Mouse (Mus musculus) heart, postnatal 36 days (tissue): ENCODE measurements at regions not wholly inside any gene's neighbourhood (a gene's known extent, or its start where the extent isn't known, plus 50 kb on each side); places are given as distances from the start of the nearest gene placed in this dataset.

Source experiments
- DNase-seq, 2 experiments: peaks; one replicate each; pipeline ENCODE4 v3.0.0; 2021 to 2022
- intact Hi-C: fragments of 180-260 bp; cut with DNase I; formaldehyde crosslinking; loops from one replicate; pipeline ENCODE4 v1.15.1; 2025

DNA sequence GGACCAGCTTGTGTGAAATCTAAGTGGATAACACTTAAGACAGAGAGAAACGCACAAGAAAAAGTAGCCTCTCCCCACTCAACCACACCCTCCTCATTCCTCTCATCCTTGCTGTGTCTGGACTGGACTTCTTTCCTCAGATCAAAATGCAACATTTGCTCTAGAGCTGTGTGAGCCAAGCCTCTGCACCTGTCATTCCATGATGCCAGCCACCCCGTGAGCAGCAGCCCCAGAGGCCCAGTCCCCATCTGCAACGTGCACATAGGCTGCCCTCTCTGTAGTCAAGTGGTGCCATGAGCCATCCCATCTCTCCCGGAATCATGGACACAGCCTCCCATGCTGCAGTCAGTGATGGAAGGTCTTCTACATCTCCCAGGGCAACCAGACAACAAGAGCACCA is 55.1 kb upstream of the Gpc1 start:
- DNase-seq, result no peak
- intact Hi-C loops, result no loop called here

DNA sequence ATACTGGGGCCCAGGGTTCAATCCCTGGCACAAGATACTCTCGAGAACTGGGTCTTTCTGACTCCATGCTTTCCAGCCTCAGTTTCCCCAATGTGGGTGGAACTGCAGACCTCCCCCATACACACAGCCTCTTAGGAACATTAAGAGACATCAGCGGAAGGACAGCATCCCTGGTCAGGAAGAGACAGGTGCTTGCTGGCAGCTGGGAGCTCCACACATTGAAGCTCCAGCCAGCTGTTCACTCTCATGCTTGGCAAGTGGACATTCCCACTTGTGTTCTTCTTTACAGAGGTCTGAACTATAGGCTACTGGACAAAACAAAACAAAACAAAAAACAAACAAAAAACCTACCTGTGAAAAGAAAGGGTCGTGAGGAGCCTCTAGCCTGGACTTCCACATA is 55.5 kb upstream of the Gpc1 start:
- intact Hi-C loops, result loop anchor here (2.0 kb wide), 1 partner anchor 77 kb away; no protein-coding TSS in a partner anchor
- no peak for DNase-seq

DNA sequence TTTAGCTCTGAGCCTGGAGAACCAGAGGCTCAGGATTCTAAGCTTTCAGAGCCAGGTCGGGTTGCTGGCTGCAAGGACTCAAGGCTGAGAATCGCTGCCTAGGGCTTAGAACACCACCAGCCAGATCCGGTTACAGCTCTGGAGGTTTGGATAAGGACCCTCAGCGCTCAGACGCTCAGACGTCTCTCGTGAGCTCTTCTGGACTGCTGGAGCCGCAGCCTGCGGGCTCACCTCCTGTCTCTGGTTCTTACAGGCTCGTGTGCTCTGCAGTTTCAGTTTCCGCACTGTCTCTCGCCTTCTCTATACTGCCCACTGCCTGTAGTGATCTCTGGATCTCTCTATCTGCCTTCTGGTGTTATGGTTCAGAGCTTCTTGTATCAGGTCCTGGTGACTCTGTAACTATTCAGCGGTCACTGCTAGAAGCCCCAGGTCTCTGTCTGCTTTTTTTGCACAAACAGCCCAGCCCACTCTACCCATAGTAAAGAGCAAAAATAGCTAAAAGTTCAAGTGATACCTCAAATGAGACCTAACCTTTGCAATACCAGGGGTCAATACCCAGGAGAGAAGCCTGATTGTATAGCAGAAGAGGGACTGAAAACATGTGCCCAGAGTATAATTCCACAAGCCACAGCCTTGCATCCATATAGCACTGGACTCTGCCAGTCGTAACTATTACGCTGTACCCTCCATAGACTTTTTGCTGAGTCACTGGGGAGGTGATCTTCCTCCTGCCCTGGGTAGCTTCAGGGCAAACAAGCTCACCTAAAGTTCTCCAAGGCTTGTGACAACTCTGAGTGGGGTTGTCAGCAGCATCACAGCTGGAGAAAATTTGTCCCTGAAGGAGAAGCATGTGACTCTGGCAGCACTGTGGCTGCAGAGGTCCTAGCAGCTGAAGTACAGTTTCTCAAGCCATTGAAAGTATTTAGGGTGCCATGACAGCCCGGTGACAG is 56.4 kb upstream of the Gpc1 start:
- DNase-seq, result no peak
- intact Hi-C loops, result loop anchor here (1.0 to 2.0 kb wide), 2 partner anchors 58 to 76 kb away; no protein-coding TSS in a partner anchor

DNA sequence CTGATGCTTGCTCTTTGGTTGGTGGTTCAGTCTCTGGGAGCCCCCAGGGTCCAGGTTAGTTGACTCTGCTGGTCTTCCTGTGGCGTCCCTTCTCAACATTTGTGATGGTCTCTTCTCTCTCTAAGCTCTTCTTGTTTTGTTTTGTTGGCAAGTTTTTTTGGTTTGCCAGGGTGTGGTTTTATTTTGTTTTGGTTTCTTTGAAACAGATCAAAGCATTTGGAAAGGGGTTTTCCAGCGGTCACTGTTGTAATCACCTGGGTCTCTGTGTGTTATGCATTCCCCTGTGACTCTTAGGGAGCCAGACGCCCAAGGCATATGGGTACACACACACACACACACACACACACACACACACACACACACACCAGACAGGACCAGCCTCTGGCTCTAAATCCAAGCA is 57.4 kb upstream of the Gpc1 start:
- intact Hi-C loops, result loop anchor here (1.0 to 2.0 kb wide), 2 partner anchors 59 to 75 kb away; no protein-coding TSS in a partner anchor
- DNase-seq, result no peak

DNA sequence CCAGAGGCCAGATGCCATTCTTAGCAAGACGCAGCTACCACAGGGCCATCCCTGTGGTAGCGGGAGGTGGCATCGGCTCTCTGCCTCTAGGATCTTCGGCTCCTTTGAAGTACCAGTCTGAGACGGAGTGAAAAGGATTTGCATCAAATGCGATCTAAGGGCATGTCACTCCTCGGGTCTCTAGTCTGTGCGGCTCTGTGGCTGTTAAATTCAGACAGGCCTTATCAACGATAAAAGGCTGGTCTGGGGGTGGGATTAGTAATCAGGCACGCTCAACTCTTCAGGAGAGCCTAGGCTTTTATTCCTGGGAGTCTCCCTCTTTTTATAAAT is 58.7 kb upstream of the Gpc1 start:
- intact Hi-C loops, result no loop called here
- no peak for DNase-seq

DNA sequence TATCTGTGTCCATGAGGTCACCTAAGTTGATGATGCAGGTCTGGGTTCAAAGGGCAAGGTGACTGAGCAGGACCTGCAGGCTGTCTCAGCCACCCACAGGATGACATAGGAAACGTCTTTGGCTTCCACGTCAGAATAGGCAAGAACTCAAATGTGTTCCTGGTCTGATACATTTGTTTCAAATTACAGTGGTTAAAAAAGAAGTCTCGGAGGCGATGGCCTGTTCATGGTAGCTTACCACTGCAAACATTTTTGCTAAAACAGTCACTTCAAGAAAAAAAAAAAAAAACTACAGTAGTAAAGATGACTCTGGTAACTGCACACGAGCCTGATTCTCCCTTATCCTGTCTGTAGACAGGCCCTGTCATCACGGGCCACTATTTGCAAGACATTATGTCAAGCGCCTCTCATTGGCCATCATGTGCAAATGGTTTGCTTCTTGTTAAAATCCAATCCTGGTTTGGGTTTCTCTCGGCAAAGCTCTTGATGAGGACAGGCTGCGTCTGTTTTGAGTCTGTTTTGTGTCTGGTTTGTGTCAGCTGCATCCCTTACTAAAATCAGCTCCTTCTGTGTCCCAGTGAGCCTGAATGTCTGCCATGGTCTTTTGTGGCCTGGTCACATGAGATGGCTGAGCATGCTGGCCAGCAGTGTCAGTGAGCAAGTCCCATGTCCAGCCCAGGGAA is 59.2 kb upstream of the Gpc1 start:
- intact Hi-C loops, result no loop called here
- peak; percentile 20 to 32 for DNase-seq

DNA sequence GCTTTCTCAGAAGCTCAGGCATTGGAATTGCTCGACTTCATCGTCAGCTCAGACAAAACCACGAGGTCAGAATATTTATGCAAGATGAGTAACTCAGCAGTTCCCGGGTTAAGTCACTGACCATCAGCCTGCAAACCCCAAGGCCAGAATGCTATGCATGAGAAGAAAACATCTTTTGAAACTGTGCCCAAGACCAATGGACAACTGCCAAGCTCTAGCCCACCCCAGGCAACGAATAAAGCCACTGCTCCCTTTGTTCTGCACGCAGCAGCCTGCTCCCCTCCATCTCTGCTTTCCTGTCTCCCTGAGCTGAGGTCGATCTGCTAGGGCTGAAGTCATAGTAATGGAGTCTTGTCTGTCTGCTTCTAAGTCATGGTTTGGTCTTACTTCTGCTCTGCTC is 61.7 kb upstream of the Gpc1 start:
- no peak for DNase-seq
- intact Hi-C loops, result no loop called here

DNA sequence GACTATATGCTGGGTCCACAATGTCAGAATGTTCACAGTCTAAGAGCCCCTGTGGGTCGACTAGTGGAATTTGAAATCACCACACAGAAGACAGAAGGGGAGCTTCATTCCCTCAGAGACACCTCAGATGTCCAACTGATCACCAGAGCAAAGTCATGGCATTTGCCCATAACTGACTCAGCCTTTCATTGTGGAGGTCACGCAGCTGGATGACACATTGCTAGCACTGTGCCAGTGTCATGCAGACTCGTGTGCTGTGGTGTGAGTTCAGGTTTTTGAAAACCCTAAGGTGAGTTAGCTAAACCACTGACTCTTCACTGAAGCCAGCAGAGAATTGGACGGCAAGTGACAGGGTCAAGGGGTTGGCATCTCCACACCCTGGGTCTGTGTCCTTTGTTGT is 62.3 kb upstream of the Gpc1 start:
- intact Hi-C loops, result no loop called here

DNA sequence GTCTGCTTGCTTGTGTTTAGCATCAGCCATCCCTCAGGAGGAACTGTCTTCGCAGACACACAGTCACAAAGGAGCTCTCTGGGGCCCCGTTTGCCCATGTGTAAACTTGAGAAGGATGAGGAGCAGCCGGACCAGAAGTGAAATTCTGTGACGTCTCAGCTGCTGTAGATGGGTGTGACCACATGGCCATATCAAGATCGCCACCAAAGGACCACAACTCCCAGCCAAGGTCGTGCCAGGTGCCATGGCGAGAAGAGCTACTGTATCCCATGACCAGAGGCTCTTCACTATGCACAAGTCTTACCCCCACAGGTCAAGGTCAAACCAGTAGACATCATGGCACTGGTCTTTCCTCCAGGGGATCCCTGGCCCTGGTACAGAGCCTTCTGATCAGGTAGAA is 64.9 kb upstream of the Gpc1 start:
- DNase-seq, result no peak
- intact Hi-C loops, result no loop called here

More for the DNA sequence above, 62.3 kb upstream of the Gpc1 start:
- no peak for DNase-seq

DNA sequence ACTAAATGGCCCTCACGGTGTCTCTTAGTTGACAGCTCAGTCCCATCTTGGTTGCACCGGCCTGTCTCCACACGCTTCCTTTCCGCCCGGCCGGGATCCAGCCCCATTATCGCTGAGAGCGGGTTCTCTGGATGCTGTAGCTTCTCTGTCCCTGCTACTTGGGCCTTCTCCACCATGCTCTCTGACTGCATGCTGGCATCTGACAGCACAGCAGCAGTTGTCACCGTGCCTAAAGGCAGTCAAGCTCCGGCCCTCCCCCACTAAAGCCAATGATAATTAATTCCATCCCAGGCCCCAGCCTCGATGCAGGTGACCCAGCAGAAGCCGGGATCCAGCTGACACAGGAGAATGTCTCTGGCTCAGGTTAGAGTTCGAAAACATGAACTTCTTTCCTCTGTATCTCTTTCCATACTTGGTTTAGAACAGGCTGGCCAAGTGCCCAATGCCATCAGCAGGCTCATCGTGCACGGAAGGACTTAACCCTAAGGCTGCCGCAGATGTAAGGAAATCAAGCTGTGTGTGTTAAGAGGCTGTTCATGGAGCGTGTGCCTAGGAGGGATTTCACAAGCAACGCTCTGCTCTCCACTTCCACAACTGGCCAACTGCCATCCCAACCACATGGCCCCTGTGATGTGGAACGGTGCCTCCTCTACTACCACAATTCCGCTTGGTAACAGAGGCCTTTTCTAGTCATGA is 76.5 kb upstream of the Gpc1 start:
- intact Hi-C loops, result no loop called here
- DNase-seq, result no peak

DNA sequence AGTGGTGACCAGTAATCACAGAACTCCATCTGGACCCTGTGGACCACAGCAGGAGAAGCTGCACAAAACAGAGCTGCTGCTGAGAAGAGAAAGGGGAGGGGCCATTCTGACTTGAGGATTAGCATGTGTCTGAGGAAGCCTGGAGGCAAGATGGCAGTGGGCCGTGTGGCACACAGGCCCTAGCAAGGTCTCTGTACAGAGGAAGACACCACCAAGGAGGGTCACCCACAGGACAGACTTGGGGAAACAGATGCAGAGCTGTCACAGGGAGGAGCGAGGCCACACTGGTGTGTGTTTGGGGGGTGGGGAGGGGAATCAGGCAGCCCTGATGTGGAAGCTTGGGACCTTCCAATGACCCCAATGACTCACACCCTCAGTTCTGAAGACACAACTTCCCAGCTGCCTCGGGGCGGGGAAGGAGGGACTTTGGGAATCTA is 79.7 kb upstream of the Gpc1 start:
- no peak for DNase-seq
- intact Hi-C loops, result no loop called here

DNA sequence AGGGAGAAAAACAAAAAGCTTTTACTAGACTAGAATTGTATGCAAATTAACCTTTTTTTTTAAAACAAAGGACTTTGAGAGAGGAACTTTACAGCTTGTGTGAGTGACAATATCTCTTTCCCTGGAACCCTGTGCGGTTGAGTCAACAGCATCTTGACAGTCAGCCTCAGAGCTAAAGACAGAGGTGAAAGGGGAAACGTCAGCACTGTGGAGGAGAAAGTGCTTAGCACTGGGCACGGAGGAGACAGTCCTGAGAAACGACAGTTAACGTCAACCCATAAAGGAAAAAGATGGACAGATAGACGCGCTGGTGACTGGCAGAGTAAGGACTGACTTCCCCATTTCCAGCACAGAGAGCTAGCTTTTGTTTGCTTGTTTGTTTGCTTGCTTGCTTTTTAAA is 82.0 kb upstream of the Gpc1 start:
- DNase-seq, result no peak
- intact Hi-C loops, result no loop called here

DNA sequence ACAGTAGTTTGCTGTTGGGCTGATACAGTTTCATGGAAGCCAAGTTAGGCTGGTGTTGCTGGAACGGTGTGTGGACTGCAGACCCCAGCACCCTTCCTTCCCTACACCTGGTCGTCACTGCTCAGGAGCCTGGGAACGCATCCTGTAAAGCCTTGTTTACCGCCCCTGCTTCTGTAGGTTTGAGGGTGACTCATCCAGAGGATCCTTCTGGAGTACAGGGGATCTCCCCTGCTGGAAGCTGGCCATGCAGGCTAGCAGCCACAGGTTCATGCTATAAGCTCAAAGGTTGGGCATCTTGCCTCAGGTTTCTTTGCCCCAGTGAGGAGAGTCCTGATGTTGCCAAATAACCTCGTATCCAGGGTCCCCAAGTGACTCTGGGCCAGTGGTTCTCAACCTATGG is 86.2 kb upstream of the Gpc1 start:
- intact Hi-C loops, result no loop called here
- no peak for DNase-seq

DNA sequence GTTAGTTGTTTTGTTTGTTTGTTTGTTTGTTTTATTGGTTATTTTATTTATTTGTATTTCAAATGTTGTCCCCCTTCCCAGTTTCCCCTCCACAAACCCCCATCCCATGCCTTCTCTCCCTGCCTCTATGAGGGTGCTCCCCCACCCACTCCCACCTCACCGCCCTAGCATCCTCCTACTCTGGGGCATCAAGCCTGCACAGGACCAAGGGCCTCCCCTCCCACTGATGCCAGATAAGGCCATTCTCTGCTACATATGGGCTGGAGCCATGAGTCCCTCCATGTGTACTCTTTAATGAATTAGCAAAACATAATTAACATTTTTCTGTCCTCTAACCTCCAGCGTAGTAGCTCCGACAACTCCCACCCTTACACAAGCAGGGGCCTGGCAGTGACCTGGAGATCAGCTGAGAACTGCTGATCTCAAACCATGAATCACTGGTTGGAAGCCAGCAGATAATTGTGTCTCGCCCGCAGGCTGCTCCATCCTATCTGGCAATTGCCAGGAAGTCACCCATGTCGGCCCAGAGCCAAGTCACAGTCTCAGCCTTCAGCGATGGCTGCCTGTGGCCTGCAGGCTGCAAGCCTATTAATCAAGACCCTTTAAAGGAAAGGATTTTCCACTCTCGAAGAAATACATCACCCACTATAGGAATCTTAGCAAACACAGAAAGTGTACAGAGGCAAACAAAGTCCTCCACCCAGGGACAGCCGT is 86.8 kb upstream of the Gpc1 start:
- intact Hi-C loops, result loop anchor here (5.0 kb wide), 1 partner anchor 88 kb away; the partner anchor contains the start of gene Gpc1
- peak; percentile 57 to 61 for DNase-seq

DNA sequence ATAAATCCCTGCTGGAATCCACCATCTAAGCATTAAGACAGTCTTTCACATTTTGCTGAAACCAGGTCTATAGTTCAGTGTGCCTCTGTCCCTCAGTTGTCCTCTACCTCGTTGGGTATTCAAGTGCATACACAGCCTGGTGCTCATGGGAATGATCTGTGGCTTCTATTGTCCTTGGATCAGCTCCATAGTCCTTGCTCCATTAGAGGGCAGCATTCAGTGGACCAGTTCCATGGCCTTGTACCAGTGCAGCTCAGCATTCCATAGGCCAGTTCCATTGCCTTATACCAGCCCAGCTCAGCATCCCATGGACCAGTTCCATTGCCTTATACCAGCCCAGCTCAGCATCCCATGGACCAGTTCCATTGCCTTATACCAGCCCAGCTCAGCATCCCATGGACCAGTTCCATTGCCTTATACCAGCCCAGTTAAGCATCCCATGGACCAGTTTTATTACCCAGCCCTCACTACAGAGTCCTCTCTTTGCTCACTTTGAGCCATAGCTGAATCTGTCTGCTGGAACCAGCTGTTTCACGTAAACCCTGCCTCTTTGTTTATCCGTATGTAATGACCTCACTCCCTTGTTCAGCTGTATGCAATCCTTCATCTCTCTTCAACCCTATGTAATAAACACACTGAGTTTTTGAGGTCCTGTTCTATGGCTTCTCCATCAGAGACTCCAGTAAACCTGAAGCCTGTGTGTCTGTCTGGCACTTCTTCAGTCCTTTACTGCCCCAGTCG is 88.4 kb upstream of the Gpc1 start:
- intact Hi-C loops, result loop anchor here (5.0 kb wide), 1 partner anchor 89 kb away; the partner anchor contains the start of gene Gpc1

DNA sequence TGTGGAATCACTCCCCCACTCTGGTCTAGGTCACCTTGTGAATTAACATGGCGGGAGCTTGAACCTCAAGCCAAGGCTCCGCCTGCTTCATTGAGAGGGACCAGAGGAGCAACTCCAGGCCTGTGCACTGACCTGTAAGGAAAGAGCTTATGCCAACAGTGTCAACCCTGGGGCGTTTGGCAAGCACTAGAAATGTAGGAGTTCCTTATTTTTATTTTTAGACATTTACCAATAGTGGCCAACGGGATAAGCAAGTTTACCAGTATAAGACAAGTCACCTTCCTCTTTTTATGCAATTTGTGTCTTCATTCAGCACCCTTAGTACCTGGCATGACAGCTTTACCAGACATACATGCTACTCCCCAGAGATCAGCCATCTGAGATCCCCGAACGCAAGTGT is 89.1 kb upstream of the Gpc1 start:
- DNase-seq, result no peak
- intact Hi-C loops, result loop anchor here (5.0 kb wide), 1 partner anchor 90 kb away; the partner anchor contains the start of gene Gpc1

More for the DNA sequence above, 88.4 kb upstream of the Gpc1 start:
- DNase-seq, result no peak

DNA sequence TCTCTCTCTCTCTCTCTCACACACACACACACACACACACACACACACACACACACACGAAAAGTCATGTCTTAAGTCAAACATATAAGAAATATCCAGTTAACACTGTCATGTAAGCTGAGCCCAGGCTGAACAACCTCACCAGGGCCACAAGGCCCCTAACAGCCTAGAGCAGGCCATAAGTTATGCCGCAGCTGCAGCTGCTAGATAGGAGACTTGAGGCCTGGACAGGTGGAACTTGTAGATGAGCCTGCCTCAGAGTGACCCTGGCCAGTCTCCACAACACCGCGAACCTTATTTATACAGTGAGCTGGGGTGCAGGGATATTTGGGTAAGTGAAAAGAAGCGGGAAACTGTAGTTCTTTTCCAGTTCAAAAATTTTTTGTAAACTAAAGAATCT is 90.4 kb upstream of the Gpc1 start:
- intact Hi-C loops, result loop anchor here (5.0 kb wide), 1 partner anchor 91 kb away; the partner anchor contains the start of gene Gpc1
- no peak for DNase-seq

DNA sequence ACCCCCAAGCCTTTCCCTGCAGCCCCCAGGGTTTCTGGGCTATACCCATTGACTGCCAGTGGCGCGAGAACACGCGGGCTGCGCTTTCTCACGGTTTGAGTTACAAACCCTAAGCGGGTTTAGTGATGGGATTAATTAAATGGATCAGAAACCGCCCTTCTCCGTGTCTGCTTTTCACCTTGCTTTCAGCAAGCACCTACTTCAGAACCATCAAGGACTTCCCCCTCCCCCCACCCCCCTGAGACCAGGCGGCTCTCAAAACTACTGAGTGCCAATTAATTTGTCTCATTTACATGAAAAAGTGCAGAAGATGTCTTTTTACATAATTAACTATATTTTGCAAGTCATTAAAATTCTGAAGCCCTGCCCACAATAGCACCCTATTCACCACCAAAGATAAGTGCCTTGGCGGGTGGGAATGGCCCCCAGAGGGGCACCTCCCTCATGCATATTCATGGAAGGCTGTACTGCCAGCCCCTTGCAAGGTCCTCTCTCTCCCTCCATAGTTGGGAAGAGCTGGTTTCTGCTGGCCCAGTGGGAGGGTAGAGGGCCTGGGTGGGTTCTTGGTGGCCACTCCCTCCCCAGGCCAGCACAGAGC is 89.1 kb upstream of the Otos start:
- DNase-seq, result no peak
- intact Hi-C loops, result no loop called here

DNA sequence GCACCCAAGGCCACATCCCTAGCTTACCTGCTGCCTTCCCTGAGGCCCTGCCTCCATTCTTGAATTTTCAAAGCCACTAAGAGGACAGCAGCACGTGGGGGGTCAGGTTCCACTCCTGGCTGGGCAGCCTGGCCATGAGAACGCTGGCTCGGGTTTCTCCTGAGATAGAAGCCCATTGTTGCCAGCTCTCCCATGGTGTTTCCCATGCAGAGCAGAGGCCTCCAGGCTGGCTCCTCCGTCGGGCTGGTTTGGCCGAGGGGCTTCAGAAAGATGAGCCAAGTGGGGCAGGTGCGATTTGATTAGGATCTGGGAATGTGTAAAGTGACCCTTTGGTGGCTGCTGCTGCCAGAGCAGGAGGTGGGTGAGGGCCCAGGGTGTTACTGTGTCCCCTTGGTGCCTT is 87.8 kb upstream of the Otos start:
- DNase-seq, result no peak
- intact Hi-C loops, result no loop called here
